Mouse (Mus musculus) liver, adult 2 months (tissue): ENCODE data around the gene St6galnac3. TPM values are rescaled to one million over a fixed set of nuclear protein-coding genes. Genes with fewer than 3 reads are reported as not detected.

ENCODE experiments used
- DNase-seq: peaks from one replicate; pipeline ENCODE4 v3.0.0-alpha.2; 2011; ENCODE audit warnings: low read depth, low spot score; ENCODE audit errors: extremely low read depth
- H3K27ac ChIP-seq: fragments of 200-500 bp; replicated peaks from 2 replicates; pipeline ENCODE4 v1.5.1; 2012; ENCODE audit warnings: low read depth, mild to moderate bottlenecking, control low read depth, inconsistent platforms, low read length; ENCODE audit not compliant: insufficient read depth
- H3K27me3 ChIP-seq: fragments of 200-500 bp; 2 replicates; pipeline ENCODE4 v1.6.1; 2012; ENCODE audit warnings: mild to moderate bottlenecking, moderate library complexity, low read length, inconsistent platforms; ENCODE audit not compliant: control insufficient read depth, insufficient read depth
- H3K36me3 ChIP-seq: fragments of 200-500 bp; 2 replicates; pipeline ENCODE4 v1.6.1; 2012; ENCODE audit warnings: low read length, inconsistent platforms; ENCODE audit not compliant: control insufficient read depth, insufficient read depth
- H3K4me1 ChIP-seq: fragments of 200-500 bp; 2 replicates; pipeline ENCODE4 v1.6.1; 2011; ENCODE audit warnings: low read length; ENCODE audit not compliant: control insufficient read depth, insufficient read depth
- H3K4me3 ChIP-seq: fragments of 200-500 bp; 2 replicates; pipeline ENCODE4 v1.5.1; 2011; ENCODE audit warnings: low read depth, mild to moderate bottlenecking, control low read depth, low read length, moderate library complexity; ENCODE audit not compliant: insufficient read depth
- H3K79me2 ChIP-seq: fragments of 200-500 bp; 2 replicates; pipeline ENCODE4 v1.6.1; 2012; ENCODE audit warnings: inconsistent platforms, mild to moderate bottlenecking, low read length, moderate library complexity; ENCODE audit not compliant: control insufficient read depth, insufficient read depth
- H3K9ac ChIP-seq: fragments of 200-500 bp; 2 replicates; pipeline ENCODE4 v1.6.1; 2012; ENCODE audit warnings: low read depth, mild to moderate bottlenecking, control low read depth, inconsistent platforms, low read length
- CTCF ChIP-seq: fragments of 200-500 bp; IDR thresholded peaks from 2 replicates; pipeline ENCODE4 v1.5.1; 2011; ENCODE audit warnings: low read depth, low read length, control low read depth
- POLR2A ChIP-seq: fragments of 200-500 bp; IDR thresholded peaks from 2 replicates; pipeline ENCODE4 v1.6.1; 2011; ENCODE audit warnings: low read length, control low read depth; ENCODE audit not compliant: insufficient read depth; ENCODE audit errors: extremely low read depth
- WGBS: fragments of 180-500 bp; shearing (Covaris S2); methylation state at CpG from one replicate; pipeline ENCODE4 v1.1.7; 2018; 5-methylcytosine and 5-hydroxymethylcytosine counted together
- polyA plus RNA-seq: library from polyadenylated mRNA; depleted of rRNA; stranded (reverse); fragments of >200 nt; gene quantifications from 2 replicates; pipeline ENCODE4 v1.2.3, GENCODE M21; 2012
- total RNA-seq: library from RNA; depleted of rRNA; stranded (reverse); fragments of >200 nt; gene quantifications from 2 replicates; pipeline ENCODE4 v1.2.3, GENCODE M21; 2014

St6galnac3 gene
- total and polyA plus RNA-seq, 2 experiments, result 0.24 to 0.83 TPM

DNA sequence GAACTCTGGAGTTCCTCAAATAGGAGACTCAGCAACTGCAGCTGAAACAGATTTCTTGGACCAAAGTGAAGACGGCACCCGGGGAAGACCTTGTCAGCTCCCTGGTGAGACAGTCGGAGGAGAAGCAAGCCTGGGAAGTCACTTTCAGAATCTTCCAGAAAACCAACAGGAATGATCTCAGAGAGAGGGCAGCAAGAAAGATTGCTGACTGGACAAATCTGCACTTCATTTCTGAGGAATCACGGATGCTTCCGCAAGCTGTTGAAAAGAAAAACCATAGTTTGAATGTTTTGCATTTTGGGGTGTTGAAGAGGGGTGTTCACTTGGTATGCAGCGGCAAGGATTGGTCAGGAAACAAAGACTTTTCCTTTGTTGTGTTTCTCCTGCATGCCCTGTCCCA is 24.4 kb upstream of the St6galnac3 start:
- TF ChIP-seq POLR2A (no peak), CTCF (no peak)
- no peak overlapping the region for H3K27ac ChIP-seq
- WGBS, result 86% methylated on average over 6 of the region's 6 CpGs

GRCm38 (mm10) chr3:153748293-153748692 is 23.3 kb upstream of the St6galnac3 start:
- Histone ChIP-seq H3K36me3 (no peaks in the 10 kb centered on the region), H3K9ac (no peak overlapping the region), H3K79me2 (no peaks in the 10 kb centered on the region), H3K27me3 (no peaks in the 10 kb centered on the region), H3K4me1 (no peaks in the 10 kb centered on the region), H3K4me3 (no peak overlapping the region), H3K27ac (no peak overlapping the region)
- TF ChIP-seq CTCF (no peak), POLR2A (no peak)
- 90% methylated on average over 3 of the region's 3 CpGs for WGBS
- no peak for DNase-seq

More for the DNA sequence above, 24.4 kb upstream of the St6galnac3 start:
- no peak for DNase-seq
- Histone ChIP-seq H3K79me2 (no peaks in the 10 kb centered on the region), H3K4me3 (no peak overlapping the region), H3K27me3 (no peaks in the 10 kb centered on the region), H3K9ac (no peak overlapping the region), H3K36me3 (no peaks in the 10 kb centered on the region), H3K4me1 (no peaks in the 10 kb centered on the region)

GRCm38 (mm10) chr3:153745099-153745498 is 20.1 kb upstream of the St6galnac3 start:
- 70% methylated on average over 3 of the region's 3 CpGs for WGBS
- TF ChIP-seq POLR2A (no peak), CTCF (no peak)
- H3K27me3 ChIP-seq, result no peaks in the 10 kb centered on the region; the same call in 1 of the 2 replicates
- H3K9ac ChIP-seq, result no peak overlapping the region
- no peak overlapping the region for H3K27ac ChIP-seq
- H3K79me2 ChIP-seq, result no peaks in the 10 kb centered on the region
- H3K36me3 ChIP-seq, result no peaks in the 10 kb centered on the region
- H3K4me1 ChIP-seq, result no peaks in the 10 kb centered on the region
- no peak overlapping the region for H3K4me3 ChIP-seq
- no peak for DNase-seq

GRCm38 (mm10) chr3:153744447-153744846 is 19.5 kb upstream of the St6galnac3 start:
- H3K9ac ChIP-seq, result no peak overlapping the region

GRCm38 (mm10) chr3:153741800-153742199 is 16.8 kb upstream of the St6galnac3 start:
- Histone ChIP-seq H3K27ac (no peak overlapping the region), H3K4me1 (no peaks in the 10 kb centered on the region), H3K9ac (no peak overlapping the region), H3K4me3 (no peak overlapping the region), H3K79me2 (no peaks in the 10 kb centered on the region), H3K27me3 (no peaks in the 10 kb centered on the region; the same call in 1 of the 2 replicates), H3K36me3 (no peaks in the 10 kb centered on the region)
- no peak for DNase-seq
- WGBS, result 88% methylated on average over 7 of the region's 7 CpGs
- TF ChIP-seq CTCF (no peak), POLR2A (no peak)

More at GRCm38 (mm10) chr3:153744447-153744846, 19.5 kb upstream of the St6galnac3 start:
- H3K36me3 ChIP-seq, result no peaks in the 10 kb centered on the region
- no peak for TF ChIP-seq POLR2A
- TF ChIP-seq CTCF, result no peak
- no peak for DNase-seq
- WGBS, result 86% methylated on average over 6 of the region's 6 CpGs
- H3K4me3 ChIP-seq, result no peak overlapping the region
- no peaks in the 10 kb centered on the region; the same call in 1 of the 2 replicates for H3K27me3 ChIP-seq
- no peaks in the 10 kb centered on the region for H3K4me1 ChIP-seq
- no peaks in the 10 kb centered on the region for H3K79me2 ChIP-seq
- no peak overlapping the region for H3K27ac ChIP-seq

- Histone ChIP-seq H3K9ac (no peak overlapping the region), H3K27ac (no peak overlapping the region), H3K4me3 (no peak overlapping the region), H3K79me2 (no peaks in the 10 kb centered on the region), H3K4me1 (no peaks in the 10 kb centered on the region), H3K36me3 (no peaks in the 10 kb centered on the region), H3K27me3 (no peaks in the 10 kb centered on the region; the same call in 1 of the 2 replicates)
- WGBS, result 91% methylated on average over 8 of the region's 8 CpGs
- no peak for DNase-seq
- no peak for TF ChIP-seq POLR2A
- no peak for TF ChIP-seq CTCF
Observed at GRCm38 (mm10) chr3:153739351-153739750, 14.4 kb upstream of the St6galnac3 start.
